Mouse (Mus musculus): Measurements from ENCODE around the gene Mfap3. TPM values are rescaled to one million over a fixed set of nuclear protein-coding genes. Genes with fewer than 3 reads are reported as not detected.

The Mfap3 gene
- polyA plus RNA-seq (2017; shearing (Covaris generic)): 10 to 100 TPM; 32.1 to 36.8 TPM

DNA sequence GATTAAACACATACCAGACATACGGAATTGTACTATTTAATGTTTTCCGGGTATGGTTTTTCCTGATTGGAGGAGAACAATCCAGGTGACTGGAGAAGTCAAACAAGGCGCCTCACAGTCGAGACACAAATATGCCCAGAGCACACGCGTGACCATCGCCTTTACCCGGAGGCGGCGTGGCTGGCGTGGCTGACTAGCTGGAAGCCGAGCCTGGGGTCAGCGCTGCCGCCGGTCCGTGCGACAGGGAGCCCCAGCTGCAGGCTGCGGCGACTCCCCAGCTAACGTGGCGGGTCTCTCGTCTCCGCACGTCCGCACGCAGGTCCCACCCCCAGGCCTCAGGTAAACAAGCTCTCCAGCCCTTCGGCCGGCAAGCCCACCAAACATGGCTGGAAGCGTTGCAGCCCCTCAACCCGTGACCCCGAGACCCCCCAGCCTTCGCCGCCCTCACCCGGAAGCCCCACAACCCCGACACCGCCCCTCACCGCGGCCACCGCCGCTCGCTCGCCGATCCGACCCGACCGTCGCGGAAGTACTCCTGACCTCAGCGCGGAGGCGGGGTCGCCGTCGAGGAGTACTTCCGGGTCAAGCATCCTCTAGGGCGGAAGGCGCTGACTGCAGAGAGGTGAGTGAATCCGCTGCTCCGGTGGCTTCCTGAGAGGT lies at the start of gene Mfap3, which contains the start of gene Fam114a2:
Mfap3 (plus strand) TSS at position 574 of the 660 bp plus-strand sequence.
Fam114a2 (minus strand) TSS at position 527 of the 660 bp plus-strand sequence.
- peak; percentile 99 for ATAC-seq

DNA sequence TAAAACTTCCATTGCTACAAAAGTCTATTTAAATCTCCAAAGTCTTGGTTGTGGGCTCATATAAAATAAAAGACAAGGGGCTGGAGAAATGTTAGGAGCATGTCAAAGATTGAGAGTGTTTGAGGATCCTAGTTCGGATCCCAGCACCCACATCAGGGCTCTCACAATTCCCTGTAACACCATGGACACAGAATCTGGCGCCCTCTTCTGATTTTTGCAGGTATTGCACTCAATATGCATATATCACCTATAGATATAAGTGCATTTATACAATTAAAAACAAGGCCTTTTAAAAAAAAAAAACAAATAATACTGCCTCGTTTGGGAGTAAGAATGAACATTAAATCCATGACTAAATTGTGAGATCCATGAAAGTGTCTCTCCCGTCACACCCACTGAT lies 49.8 kb upstream of the Mfap3 start:
- ATAC-seq: no peak

DNA sequence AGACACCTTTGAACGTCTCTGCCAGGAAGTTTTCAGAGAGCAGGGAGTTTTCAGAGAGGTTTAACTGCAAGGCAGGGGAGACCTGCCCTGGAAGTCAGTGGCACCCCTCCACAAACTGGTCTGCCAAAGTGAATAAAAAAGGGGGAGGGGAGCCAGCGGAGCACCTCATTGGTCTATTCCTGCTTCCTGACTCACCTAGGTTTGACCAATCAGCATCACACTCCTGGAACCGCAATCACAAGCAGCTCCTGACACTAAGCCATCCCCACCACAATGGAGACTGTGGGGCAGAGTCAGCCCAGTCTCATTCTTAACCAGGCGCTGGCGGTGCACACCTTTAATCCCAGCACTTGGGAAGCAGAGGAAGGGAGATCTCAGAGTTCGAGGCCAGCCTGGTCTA lies 48.4 kb upstream of the Mfap3 start:
- no peak for ATAC-seq

DNA sequence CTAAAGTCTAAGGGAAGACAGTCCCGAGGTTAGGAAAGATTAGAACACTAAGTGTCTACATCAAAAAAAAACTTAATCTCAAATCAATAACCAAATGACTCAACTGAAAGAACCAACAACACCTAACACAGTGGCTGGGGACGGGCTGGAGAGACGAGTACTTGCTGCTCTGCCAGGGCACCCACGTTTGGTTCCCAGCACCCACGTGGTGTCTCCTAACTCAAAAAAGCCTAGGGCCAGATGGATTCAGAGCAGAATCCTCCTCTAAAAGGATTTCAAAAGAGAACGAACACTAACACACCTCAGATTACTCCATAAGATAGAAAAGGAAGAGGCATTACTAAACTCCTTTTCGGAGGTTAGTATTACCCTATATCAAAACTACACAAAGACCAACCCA lies 47.5 kb upstream of the Mfap3 start:
- no peak for ATAC-seq

DNA sequence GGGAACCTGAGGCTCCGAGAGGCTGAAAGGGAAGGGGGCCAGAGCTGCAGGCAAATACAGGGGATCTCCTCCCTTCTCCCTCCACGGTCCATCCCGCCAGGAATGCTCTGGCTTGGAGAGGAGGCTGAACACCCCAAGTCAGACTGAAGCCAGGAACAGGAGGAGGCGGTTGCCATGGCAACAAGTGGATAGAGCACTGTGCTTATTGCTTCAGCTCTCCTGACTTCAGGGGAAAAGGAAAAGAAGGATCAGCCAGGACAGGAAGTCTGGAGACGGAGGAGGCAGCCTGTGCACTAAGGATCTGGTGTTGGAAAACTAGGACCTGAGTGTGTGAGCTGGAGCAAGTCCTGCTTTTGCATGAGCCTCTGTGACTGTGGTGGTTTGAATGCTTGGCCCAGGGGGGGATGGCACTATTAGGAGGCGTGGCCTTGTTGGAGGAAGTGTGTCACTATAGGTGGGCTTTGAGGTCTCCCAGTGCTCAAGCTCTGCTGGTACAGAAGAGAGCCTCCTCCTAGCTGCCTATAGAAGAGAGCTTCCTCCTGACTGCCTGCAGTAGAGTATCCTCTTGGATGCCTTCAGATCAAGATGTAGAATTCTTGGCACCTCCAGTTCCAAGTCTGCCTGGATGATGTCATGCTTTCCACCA lies 44.0 kb upstream of the Mfap3 start:
- ATAC-seq: no peak

DNA sequence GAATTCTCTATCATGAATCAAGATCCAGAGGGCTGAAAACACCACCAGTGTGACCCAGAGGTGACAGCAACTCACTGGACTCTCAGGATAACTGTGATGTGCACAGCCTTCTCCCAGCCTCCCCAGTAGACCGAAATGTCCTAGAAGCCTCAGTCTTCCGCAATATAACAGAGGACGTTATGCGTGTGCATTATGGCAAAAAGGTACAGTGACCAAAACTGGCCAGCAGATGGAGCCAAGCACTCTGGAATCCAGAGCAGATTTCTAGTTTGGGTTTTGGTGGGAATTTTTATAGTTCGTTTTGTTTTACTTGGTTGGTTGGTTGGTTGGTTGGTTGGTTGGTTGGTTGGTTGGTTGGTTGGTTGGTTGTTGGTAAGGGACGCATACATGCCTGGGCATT lies 43.3 kb upstream of the Mfap3 start:
- no peak for ATAC-seq

DNA sequence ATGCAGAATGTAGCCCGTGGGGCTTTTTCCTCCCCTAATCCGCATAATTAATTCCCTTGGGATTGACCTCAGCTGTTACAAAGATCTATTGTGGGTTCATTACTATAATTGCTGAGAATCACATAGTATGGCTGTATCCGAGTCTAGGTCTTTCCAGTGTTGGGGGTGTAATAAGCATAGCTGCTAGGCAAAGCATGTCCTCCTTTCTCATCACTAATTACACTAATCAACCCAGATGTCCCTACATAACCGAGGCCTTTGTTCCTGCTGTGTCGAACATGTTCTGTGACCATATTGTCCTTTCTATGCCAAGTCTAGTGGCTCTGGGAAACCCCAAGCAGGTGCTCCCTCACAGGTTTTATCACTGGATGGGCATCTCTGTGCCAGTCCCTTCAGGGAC lies 40.4 kb upstream of the Mfap3 start:
- no peak for ATAC-seq

DNA sequence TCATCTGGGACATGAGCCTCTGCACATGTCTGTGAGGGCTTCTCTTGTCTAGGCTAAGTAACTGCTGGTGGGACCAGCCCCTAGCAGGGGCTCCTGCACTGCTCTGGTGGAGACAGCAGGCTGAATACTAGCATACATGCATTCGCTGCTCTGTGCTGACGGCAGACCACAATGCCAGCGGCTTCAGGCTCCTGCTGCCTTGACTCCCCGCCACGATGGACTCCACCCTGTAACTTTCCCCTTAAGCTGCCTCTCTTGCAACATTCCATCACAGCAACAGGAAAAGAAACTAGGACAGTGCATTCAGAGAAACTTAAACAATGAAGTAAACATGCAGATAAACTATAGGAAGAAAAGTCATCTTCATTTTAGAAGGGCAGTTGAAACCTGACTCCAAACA lies 30.0 kb upstream of the Mfap3 start:
- ATAC-seq: no peak

DNA sequence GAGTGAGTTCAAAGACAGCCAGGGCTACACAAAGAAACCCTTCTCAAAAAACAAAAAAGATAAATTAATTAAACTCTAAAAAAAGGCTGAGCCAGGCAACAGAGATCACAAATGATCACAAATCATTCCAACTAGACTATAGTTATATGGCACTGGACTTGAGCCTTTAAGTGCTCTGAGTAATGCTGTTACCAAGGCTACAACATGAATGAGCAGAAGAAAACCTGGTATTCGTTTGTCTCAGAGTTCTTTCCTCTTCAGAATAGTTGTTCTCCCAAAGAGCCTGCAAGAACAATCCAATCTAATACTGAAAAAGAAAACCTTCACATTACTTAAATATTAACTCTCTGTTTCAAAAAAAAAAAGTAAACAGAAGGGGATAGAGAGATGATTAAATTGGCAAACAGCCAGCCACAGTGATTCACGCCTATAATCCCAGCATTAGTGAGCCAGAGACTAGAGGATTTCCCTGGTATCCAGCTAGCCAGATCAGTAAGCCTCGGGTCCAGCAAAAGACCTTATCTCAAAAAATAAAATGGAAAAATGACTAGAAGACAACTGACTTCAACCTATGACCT lies 21.9 kb upstream of the Mfap3 start:
- no peak for ATAC-seq

DNA sequence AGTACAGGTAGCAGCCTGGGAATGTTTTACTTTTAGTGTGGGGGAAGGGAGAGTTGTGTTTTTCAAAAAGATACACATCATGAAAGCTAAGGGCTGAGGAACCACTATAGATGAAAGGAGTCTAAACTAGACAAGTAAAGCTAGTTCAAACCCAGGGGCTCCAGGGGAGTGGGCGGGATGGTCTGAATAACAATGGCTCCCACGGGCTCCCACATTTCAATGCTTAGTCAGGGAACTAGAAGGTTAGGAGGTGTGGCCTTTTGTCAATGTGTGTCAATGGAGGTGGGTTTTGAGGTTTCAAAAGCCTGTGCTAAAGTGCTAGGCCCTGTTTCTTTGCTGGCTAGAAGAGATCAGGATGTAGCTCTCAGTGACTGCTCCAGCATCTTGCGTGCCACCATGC lies 20.8 kb upstream of the Mfap3 start:
- no peak for ATAC-seq

DNA sequence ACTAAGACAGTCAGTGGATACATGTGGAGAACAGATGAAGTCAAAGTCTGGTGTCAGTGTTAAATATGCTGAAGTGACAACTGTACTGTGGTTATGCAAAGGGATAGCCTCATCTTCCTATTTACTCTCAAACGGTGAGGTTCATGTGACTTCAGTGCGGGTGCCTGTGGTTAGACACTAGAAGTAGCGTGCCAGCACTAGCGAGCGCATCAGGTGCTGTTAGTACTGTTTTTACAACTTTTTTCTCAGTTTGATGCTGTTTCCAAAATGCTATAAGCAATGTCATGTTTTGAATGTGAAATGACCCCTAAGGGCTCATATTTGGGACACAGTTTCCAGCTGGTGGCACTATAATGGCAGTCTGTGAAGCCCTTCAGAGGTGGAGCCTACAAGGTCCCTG lies 20.2 kb upstream of the Mfap3 start:
- no peak for ATAC-seq

DNA sequence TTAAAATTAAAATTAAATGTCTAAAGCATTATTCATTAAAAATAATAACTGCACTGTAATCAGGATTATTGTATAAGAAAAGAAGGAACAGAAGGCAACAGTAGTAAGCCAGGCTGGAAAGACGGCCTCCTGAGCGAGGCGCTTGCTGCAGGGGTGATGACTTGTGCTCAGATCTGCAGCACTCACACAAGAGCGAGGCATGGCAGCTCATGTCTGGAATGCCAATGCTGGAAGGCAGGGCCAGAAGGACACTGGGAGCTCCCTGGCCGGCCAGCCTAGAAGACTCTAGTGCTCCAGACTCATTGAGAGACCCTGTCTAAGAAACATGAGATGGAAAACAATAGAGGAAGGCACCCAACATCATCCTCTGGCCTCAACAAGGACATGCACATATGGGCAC lies 15.3 kb upstream of the Mfap3 start:
- no peak for ATAC-seq

DNA sequence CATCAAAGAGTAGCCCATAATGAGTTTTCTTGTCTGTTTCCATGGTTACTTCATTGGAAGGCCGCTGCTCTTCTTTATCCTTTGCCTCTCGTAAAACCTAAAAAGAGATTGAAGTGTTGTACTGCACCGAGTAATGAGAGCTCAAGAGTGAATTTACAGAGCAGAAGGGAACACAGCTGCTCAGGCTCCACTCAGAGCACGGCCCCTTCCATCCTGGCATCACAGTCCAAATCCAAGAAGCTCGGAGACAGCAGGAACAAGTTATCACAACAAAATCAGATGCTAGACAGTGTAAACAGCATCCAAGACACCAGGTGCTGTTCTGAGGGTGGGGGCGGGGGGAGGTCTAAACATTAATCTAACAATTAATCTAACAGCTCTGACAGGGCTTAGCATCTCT lies 11.6 kb upstream of the Mfap3 start:
- no peak for ATAC-seq

DNA sequence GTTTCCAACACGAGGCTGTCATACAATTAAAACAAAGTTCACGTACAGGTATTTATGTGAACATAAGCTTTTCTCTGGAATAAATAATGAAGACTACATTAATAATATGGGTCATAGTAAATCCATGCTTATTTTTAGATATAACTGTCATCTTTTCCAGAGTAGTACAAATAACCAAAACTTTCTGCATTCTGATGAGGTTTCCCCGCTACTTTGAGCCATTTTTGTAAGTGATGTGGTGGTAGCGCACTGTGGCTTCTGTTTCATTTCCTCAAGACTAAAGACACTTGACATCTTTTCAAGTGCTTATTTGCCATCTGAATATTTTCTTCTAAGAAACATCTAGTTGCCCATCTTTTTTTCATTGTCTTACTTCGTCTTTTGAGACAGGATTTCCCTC lies 3.2 kb upstream of the Mfap3 start:
- ATAC-seq: no peak

DNA sequence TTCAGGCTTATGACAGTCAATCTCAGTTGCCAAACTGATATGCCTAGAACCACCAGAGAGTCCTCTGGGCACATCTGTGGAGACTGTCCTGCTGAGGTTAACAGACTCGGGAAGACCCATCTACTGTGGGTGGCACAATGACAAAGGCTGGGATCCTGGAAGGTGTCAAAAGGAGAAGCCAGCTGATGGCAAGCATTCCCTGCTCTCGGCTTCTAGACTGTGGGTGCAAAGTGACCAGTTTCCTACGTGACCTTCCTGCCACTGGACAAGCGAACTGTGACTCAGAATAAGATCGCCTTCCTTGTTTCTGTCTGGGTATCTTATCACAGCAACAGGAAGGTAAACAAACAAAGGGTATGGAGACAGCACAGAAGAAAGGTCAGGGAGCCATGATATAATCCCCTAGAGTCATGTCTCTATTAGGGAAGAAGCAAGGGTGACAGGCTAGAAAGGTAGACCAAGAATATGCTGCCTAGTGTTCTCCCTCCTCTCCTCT lies 1.5 kb upstream of the Mfap3 start:
- no peak for ATAC-seq

DNA sequence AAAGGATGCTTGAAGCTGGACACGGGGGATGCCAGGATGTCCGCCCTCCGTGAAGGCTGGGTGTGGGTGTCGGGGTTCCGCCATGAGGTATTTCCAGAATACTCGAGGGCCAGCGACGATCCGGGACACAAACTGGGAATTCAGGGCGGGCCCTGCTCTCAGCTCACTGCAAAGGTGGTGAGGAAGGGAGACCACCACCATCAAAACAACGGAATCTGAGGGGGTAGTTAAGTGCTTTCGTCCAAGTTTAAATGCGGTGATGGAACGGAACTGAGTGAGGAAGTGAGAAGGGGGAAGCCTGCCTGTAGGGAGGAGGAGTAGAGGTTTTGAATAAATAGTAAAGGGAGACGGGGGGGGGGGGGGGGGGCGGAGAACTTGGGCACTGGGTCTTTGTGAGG lies 286 bp downstream of the Mfap3 start:
- ATAC-seq: no peak

DNA sequence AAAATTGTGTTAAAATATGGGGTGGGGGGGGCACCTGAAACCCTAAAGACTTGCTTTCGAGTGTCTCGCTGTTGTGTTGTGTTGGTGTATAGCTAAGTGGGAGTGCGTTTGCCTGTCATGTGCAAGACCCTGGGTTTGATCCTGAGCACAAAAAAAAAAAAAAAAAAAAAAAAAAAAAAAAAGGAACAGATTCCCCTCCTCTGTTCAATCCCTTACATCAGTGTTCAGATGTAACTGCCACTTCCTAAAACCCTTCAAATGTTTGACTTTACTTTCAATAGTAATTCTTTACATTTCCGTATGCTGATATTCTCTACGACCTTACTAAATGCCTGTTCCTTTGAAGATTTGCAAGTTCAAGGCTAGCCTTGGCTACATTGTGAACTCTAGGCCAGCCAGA lies 840 bp downstream of the Mfap3 start:
- no peak for ATAC-seq

DNA sequence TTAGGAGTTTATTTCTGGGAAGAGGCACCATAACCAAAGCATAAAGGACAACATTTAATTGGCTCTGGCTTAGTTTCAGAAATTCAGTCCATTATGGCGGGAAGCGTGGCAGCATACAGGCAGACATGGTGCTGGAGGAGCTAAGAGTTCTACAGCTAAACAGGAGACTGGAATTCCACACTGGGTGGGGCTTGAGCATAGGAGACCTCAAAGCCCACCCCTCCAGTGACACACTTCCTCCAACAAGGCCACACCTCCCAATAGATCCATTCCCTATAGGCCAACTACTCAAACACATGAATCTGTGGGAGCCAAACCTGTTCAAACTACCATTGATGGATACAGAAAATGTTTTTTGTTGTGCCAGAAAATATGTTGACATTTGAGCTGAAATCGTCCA lies 2.7 kb downstream of the Mfap3 start:
- ATAC-seq: no peak

DNA sequence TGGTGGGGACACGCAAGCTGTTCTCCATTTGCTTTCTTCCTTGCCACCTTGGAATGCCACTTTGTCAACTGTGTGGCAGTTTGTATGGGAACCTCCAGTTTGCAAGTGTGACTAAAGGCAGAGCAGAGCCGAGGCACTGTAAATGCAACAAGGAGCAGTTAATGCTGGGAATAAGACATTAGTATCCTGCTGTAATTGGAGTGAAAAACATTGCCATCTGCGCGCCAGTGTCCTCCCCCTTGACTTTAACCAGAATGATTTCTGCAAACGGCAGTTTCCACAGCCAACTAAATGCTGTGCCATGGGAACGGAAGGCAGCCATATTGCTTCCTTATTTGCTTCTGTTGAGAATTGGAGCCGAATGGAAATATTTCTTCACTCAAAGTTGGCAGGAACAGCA lies 3.6 kb downstream of the Mfap3 start:
- ATAC-seq: no peak

DNA sequence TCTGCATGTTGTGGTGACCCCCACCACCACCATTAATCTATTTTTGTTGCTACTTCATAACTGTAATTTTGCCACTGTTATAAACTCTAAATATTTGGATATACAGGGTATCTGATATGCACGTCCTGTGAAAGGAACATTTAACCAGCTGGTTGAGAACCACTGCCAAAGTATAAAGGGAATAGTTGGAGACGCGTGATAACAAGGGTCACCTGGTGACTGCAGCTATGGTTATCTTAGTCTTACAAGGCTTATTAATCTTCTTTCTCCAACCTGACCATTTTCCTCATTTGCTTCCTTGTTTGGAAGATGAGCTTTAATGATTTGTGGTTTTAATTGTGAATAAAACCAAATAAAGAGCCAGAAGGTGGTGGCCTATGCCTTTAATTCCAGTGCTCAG lies 5.0 kb downstream of the Mfap3 start:
- no peak for ATAC-seq

DNA sequence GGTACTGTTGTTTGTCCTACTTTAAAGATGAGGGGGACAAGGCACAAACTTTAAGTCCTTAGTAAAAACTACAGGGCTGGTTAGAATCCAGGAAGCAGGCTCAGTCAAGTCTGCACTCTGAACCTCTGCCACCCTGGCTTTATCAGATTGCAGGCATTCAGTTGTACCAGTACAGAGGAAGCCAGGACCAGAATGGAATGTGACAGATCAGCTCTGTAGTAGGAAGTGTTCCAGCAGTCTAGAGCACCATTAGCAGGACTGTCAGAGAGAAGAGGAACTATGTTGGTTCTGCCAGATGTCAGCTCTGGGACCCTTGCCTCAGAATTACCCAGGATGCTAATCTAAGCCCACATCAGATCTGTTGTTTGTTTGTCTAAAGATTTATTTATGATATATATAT lies 6.1 kb downstream of the Mfap3 start:
- ATAC-seq: no peak

DNA sequence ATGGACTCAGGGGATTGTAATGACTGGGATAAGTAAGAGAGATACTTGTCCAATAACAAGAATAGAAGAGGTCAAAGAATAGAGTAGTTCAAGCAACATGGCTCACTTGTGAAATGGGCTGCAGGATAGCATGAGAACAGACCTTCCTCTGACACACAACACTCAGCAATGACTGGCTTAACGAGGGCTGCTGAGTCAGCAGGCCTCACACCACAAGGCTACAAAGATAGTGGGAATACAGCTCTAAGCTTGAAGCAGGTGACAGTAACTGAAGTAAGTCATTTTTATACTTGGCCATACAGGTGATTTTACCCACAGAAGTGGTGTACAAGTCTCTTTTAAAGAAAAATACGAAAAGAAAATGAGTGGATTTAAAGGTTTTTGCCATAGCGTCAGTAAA lies 7.4 kb downstream of the Mfap3 start:
- ATAC-seq: no peak

DNA sequence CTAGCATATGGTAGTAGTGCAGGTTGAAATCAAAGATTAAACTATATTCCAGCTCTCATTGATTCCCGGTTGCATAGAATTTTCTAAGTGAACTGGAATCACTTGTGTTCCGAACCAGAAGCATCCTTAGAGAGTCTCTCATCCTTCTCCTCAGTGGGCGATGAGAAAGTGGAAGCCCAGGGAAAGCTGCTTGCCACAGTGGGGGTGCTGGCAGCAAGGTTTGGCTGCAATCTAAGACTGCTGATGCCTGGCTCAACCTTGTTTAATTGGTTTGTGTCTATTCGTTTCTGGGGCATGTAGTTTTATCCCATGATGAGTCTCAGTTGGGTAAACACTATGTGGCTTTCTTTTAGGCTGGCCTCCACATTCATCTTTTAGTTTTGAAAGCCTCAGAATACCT lies 9.0 kb downstream of the Mfap3 start:
- no peak for ATAC-seq

DNA sequence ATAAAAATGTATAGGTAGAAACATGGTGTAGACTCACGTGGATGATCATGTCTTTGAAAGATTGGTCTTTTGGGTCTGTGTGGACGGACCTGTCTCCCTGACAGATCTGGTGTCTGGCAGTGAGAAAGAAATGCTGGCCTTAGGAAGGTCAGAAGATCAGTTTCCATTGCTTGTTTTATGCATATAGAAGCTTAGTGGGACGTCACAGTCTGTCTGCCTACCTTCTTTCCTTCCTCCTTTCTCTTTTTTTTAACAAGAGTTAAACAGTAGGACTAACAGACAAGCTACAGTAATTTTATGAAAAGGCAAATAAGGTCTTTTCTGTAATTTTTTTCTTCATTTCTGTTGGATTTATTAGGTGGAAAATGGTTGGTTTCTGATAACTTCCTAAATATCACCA lies 10.6 kb downstream of the Mfap3 start:
- no peak for ATAC-seq
